Mouse (Mus musculus): ENCODE results near the gene Tppp. TPM values are rescaled to one million over a fixed set of nuclear protein-coding genes. Genes with fewer than 3 reads are reported as not detected.
"Not testable (repeated sequence)": the region's sequence is repeated elsewhere in the genome, so short reads cannot be mapped to it uniquely, and the experiment has no call there.

The Tppp gene
- polyA plus RNA-seq, 1 experiment: 0.68 TPM

DNA sequence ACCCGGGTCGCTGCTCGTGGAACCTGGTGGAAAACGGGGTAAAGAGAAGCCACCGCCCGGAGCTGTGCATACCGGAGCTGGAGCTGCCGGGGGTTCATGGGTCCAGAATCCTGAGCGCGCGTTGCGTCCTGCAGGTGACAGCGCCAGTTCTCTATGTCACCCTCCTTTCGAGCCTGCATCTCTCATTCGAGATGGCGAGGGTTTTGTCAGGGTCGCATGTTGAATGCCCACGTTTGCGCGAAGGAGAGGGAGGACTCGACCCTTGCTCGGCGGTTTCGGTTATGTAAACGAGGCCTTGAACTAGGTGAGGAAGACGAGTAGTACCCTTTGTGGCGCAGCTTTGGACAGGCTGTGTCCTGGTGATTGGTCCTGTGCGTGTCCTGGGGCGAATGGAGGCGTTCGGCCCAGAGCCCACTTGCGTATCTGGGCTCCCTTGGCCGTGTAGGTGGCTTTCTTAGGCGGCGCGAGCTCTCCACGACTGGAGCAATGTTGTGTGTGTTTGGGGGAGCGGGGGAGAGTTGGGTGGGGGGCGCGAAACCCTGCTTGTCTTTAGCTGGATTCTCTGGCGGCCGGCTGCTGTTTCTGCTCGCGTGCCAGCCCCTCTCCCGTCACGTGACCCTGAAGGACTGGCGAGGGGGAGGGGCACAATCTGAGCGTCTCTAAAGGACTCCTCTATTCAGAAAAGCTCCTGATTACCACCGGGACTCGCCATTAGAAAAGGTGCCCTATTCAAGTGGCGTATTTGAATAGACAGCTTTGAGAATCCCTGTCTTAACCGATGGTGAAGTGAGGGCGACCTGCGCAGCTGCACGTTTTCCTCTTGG lies 796 bp downstream of the Tppp start:
- TF ChIP-seq POLR2A (IDR thresholded peaks at IDR 0.05; ENCODE audit: control insufficient read depth, low read depth, low read length) (no peak), CTCF (IDR thresholded peaks at IDR 0.05; ENCODE audit: control insufficient read depth, insufficient read depth, insufficient replicate concordance, low read depth, low read length) (no peak)
- H3K27me3 ChIP-seq (ENCODE audit: control insufficient read depth, insufficient read depth, low read length): no peaks in the 10 kb centered on the region

DNA sequence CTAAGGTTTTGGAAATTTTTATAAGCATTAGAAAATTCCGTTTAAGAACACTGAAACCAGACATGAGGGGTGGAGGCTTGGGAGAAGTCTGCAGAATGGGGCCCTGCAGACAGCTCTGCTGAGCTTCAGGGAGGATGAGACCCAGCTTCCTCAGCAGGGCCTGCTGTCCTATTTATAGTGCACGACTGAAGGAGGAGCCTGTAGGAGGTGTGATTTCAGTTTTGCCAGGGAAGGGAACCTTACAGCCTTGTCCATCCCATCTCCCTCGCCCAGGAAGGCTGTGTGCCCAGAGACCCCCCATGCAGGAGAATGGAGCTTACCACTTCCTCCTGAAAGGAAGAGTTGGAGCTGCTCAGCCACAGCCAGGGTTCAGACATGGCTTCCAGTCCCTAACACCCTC lies 1.5 kb downstream of the Tppp start:
- Histone ChIP-seq H3K27me3 (ENCODE audit: control insufficient read depth, insufficient read depth, low read length) (no peaks in the 10 kb centered on the region), H3K27ac (ENCODE audit: control insufficient read depth, insufficient read depth, low read depth, low read length) (no peak overlapping the region)

More for the DNA sequence above, 796 bp downstream of the Tppp start:
- peaks cover 20% of the 10 kb centered on the region for H3K4me1 ChIP-seq (ENCODE audit: control insufficient read depth, insufficient read depth, low read length)
- H3K27ac ChIP-seq (ENCODE audit: control insufficient read depth, insufficient read depth, low read depth, low read length): no peak overlapping the region
- peak overlapping the region; percentile 51 for H3K4me3 ChIP-seq (ENCODE audit: control insufficient read depth, low read depth, low read length)
- H3K36me3 ChIP-seq (ENCODE audit: control insufficient read depth, insufficient read depth, low read length): no peaks in the 10 kb centered on the region

DNA sequence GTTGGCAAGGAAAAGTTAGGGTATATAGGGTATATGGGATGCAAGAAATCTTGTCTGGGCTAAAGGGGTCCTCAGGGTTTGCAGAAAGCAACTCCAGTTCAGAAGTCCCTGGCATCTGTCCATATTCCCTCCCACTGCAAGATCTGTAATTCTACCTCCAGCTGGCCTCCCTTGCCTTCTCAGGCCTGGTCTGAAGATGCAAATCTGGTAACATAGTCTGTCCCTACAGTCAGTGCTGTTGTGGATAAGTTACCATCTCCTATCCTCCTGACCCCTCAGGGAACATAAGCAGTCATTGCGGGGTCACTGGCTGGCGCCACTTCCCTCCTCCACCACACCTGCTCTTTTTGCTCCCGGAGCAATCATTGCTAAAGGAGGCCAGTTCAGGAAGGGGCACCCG lies 6.7 kb downstream of the Tppp start:
- H3K4me1 ChIP-seq (ENCODE audit: control insufficient read depth, insufficient read depth, low read length): no peaks in the 10 kb centered on the region; the same call in 1 of the 2 replicates
- TF ChIP-seq CTCF (IDR thresholded peaks at IDR 0.05; ENCODE audit: control insufficient read depth, insufficient read depth, insufficient replicate concordance, low read depth, low read length): no peak
- H3K36me3 ChIP-seq (ENCODE audit: control insufficient read depth, insufficient read depth, low read length): no peaks in the 10 kb centered on the region
- H3K4me3 ChIP-seq (ENCODE audit: control insufficient read depth, low read depth, low read length): no peak overlapping the region
- H3K27ac ChIP-seq (ENCODE audit: control insufficient read depth, insufficient read depth, low read depth, low read length): no peak overlapping the region
- H3K27me3 ChIP-seq (ENCODE audit: control insufficient read depth, insufficient read depth, low read length): no peaks in the 10 kb centered on the region

More for the DNA sequence above, 1.5 kb downstream of the Tppp start:
- Histone ChIP-seq H3K4me3 (ENCODE audit: control insufficient read depth, low read depth, low read length) (no peak overlapping the region), H3K36me3 (ENCODE audit: control insufficient read depth, insufficient read depth, low read length) (no peaks in the 10 kb centered on the region), H3K4me1 (ENCODE audit: control insufficient read depth, insufficient read depth, low read length) (peaks cover 20% of the 10 kb centered on the region)
- TF ChIP-seq POLR2A (IDR thresholded peaks at IDR 0.05; ENCODE audit: control insufficient read depth, low read depth, low read length) (no peak), CTCF (IDR thresholded peaks at IDR 0.05; ENCODE audit: control insufficient read depth, insufficient read depth, insufficient replicate concordance, low read depth, low read length) (no peak)

DNA sequence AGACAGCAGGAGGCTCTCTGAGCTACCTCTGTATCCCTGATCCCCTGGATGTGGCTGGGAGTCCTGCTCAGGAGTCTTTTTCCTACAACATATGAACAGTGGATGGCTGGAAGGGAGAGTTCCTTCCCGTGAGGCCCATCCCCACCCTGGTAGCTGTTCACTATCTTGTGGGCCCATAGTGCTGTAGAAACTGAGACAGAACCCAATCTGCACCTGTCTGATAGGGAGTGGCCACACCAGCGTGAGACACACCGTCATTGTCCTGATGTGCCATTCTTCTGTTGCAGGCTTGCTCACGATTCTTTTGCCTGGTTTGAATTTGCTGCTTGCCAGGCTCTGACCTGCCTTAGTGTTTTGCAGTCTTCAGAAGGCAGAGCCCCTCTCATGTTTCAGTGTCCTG lies 8.2 kb downstream of the Tppp start:
- H3K4me1 ChIP-seq (ENCODE audit: control insufficient read depth, insufficient read depth, low read length): no peaks in the 10 kb centered on the region
- TF ChIP-seq POLR2A (IDR thresholded peaks at IDR 0.05; ENCODE audit: control insufficient read depth, low read depth, low read length) (no peak), CTCF (IDR thresholded peaks at IDR 0.05; ENCODE audit: control insufficient read depth, insufficient read depth, insufficient replicate concordance, low read depth, low read length) (no peak)

DNA sequence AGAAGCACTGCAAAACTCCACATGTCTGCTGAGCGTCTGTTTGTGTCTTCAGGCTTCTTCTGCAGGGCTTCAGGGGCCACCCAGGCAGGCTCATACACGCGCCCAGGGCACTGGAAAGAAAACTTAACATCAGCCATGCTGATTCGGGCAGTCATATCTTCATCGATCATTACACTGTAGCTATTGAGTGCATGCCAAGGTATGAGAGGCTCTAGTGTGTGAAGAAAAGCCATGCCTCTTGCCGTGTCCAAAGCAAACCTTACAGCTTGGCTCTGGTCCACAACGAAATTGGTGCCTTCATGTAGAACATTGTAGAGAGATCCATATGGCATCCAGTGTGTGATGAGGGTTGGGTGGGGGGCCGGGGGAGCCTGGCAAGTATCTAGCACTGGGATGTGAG lies 9.8 kb downstream of the Tppp start:
- not testable (repeated sequence) for H3K27ac ChIP-seq (ENCODE audit: control insufficient read depth, insufficient read depth, low read depth, low read length); H3K36me3 ChIP-seq (ENCODE audit: control insufficient read depth, insufficient read depth, low read length); H3K4me3 ChIP-seq (ENCODE audit: control insufficient read depth, low read depth, low read length); H3K4me1 ChIP-seq (ENCODE audit: control insufficient read depth, insufficient read depth, low read length); H3K27me3 ChIP-seq (ENCODE audit: control insufficient read depth, insufficient read depth, low read length)

More for the DNA sequence above, 8.2 kb downstream of the Tppp start:
- Histone ChIP-seq H3K27ac (ENCODE audit: control insufficient read depth, insufficient read depth, low read depth, low read length) (no peak overlapping the region), H3K4me3 (ENCODE audit: control insufficient read depth, low read depth, low read length) (no peak overlapping the region), H3K36me3 (ENCODE audit: control insufficient read depth, insufficient read depth, low read length) (no peaks in the 10 kb centered on the region), H3K27me3 (ENCODE audit: control insufficient read depth, insufficient read depth, low read length) (no peaks in the 10 kb centered on the region)

DNA sequence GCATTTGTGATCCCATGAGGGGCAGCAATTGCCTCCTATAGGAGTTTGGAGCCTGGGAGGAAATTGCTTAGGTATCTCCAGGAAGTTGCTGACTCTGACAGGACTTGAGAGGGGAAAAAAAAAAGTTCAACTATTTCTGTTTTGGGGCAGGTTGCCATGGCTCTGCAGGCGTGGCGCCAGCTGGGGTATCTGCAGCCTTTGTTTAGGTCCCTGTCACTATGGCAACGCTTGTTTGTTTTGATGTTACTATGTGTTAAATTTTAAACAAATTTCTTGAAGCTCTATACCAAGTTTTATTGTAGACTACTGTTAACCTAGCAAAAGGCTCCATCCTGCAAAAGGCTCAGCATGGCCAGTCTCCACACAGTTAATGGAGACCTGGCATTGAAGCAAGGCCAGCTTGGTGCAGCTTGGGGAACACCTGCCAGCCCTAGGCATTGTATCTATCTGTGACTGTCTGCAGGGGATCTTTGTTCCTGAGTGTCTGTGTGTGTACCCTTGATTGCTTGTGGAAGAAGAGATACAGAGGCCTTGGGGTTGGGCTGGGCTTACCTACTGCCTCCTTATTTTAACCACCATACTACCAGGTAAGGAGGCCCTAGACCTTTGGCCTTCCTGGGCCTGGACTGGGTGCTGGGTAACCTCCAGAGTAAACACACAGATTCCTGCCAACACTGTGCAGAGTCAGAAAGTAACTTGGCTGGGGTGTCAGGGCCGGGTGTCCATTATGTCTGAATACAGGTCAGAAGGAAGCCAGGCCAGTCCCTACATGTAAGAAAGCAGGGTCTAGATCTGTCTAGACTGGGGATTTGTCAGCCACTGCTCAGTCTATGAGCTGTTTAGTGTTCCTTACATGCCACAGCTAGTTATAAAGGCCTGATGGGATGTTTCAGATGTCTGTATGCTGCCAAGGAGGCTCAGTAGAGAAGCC lies 16.2 kb downstream of the Tppp start:
- no peaks in the 10 kb centered on the region for H3K36me3 ChIP-seq (ENCODE audit: control insufficient read depth, insufficient read depth, low read length)
- H3K27me3 ChIP-seq (ENCODE audit: control insufficient read depth, insufficient read depth, low read length): no peaks in the 10 kb centered on the region
- no peak overlapping the region for H3K4me3 ChIP-seq (ENCODE audit: control insufficient read depth, low read depth, low read length)
- TF ChIP-seq POLR2A (IDR thresholded peaks at IDR 0.05; ENCODE audit: control insufficient read depth, low read depth, low read length) (no peak), CTCF (IDR thresholded peaks at IDR 0.05; ENCODE audit: control insufficient read depth, insufficient read depth, insufficient replicate concordance, low read depth, low read length) (no peak)
- H3K27ac ChIP-seq (ENCODE audit: control insufficient read depth, insufficient read depth, low read depth, low read length): no peak overlapping the region
- H3K4me1 ChIP-seq (ENCODE audit: control insufficient read depth, insufficient read depth, low read length): no peaks in the 10 kb centered on the region

DNA sequence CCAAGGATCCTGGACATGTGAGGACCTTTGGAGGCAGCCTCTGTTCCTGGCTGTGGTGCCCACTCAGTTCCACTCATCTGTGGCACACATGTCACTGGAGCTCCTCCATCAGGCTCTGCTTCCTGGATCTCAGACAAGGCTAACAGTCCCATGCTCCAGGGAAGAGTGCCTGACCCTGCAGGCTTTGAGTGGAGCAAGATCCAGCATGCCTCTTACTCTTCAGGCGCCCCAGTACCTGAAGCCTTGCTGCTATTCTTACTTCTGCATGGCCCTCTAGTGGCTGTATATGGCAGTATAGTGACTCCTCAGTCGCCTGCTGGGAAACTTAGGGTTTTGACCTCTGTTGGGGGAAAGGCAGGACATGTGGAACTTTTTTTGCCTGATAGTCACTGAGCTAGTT lies 17.0 kb downstream of the Tppp start:
- Histone ChIP-seq H3K27me3 (ENCODE audit: control insufficient read depth, insufficient read depth, low read length) (no peaks in the 10 kb centered on the region), H3K4me1 (ENCODE audit: control insufficient read depth, insufficient read depth, low read length) (no peaks in the 10 kb centered on the region), H3K27ac (ENCODE audit: control insufficient read depth, insufficient read depth, low read depth, low read length) (no peak overlapping the region), H3K36me3 (ENCODE audit: control insufficient read depth, insufficient read depth, low read length) (no peaks in the 10 kb centered on the region), H3K4me3 (ENCODE audit: control insufficient read depth, low read depth, low read length) (no peak overlapping the region)
- TF ChIP-seq POLR2A (IDR thresholded peaks at IDR 0.05; ENCODE audit: control insufficient read depth, low read depth, low read length): no peak
- peak; percentile 19; the same call in 1 of the 2 replicates for TF ChIP-seq CTCF (IDR thresholded peaks at IDR 0.05; ENCODE audit: control insufficient read depth, insufficient read depth, insufficient replicate concordance, low read depth, low read length)
